Mouse (Mus musculus) liver, postnatal 0 days (tissue): ENCODE results near the gene Olfr458. TPM values are rescaled to one million over a fixed set of nuclear protein-coding genes. Genes with fewer than 3 reads are reported as not detected.

Experiments
- ATAC-seq: fragments of 200-750 bp; cut with Nextera tagmentation; 2 replicates; pipeline ENCODE4 v1.8.0; 2017; ENCODE audit warnings: mild to moderate bottlenecking, moderate library complexity
- DNase-seq: peaks from one replicate; pipeline ENCODE4 v3.0.0-alpha.2; 2016
- H3K27ac ChIP-seq: fragments of 300-500 bp; sonication (generic); 2 replicates; pipeline ENCODE4 v1.5.1; 2014; ENCODE audit warnings: antibody characterized with exemption, moderate library complexity, mild to moderate bottlenecking, low read depth
- H3K27me3 ChIP-seq: fragments of 300-500 bp; sonication (generic); 2 replicates; pipeline ENCODE4 v1.6.1; 2014; ENCODE audit warnings: low read length, control low read depth, mixed read lengths; ENCODE audit not compliant: insufficient read depth
- H3K36me3 ChIP-seq: fragments of 300-500 bp; sonication (generic); replicated peaks from 2 replicates; pipeline ENCODE4 v1.6.1; 2014; ENCODE audit warnings: mild to moderate bottlenecking, control low read depth, low read length, moderate library complexity, mixed read lengths; ENCODE audit not compliant: insufficient read depth
- H3K4me1 ChIP-seq: fragments of 300-500 bp; sonication (generic); 2 replicates; pipeline ENCODE4 v1.6.1; 2014; ENCODE audit warnings: antibody characterized with exemption, mild to moderate bottlenecking, control low read depth; ENCODE audit not compliant: insufficient read depth
- H3K4me2 ChIP-seq: fragments of 300-500 bp; sonication (generic); 2 replicates; pipeline ENCODE4 v1.6.1; 2014; ENCODE audit warnings: low read depth, mild to moderate bottlenecking, low read length, moderate library complexity, mixed read lengths
- H3K4me3 ChIP-seq: fragments of 300-500 bp; sonication (generic); 2 replicates; pipeline ENCODE4 v1.5.1; 2014; ENCODE audit warnings: low read depth, low read length
- H3K9ac ChIP-seq: fragments of 300-500 bp; sonication (generic); replicated peaks from 2 replicates; pipeline ENCODE4 v1.6.1; 2014; ENCODE audit warnings: mild to moderate bottlenecking, moderate library complexity
- H3K9me3 ChIP-seq: fragments of 300-500 bp; sonication (generic); 2 replicates; pipeline ENCODE4 v1.6.1; 2016; ENCODE audit warnings: mild to moderate bottlenecking, control low read depth, low read length, mixed read lengths
- CTCF ChIP-seq: sonication (generic); IDR thresholded peaks from 2 replicates; pipeline ENCODE4 v1.5.1; 2016; ENCODE audit warnings: antibody characterized with exemption, low read depth
- EP300 ChIP-seq: IDR thresholded peaks from 2 replicates; pipeline ENCODE4 v1.6.1; 2016; ENCODE audit warnings: antibody characterized with exemption, low read depth, mild to moderate bottlenecking
- WGBS: fragments of 180-500 bp; shearing (Covaris S2); extraction: QIAGEN DNeasy Blood & Tissue Kit; methylation state at CpG from one replicate; pipeline ENCODE4 v1.1.7; 2014; ENCODE audit not compliant: insufficient replicate concordance; 5-methylcytosine and 5-hydroxymethylcytosine counted together
- polyA plus RNA-seq: library from polyadenylated mRNA; unstranded; fragments of >200 nt; fragmentation: Nextera tagmentation; extraction: Ambion mirVana; gene quantifications from 2 replicates; pipeline ENCODE4 v1.2.1, GENCODE M21; 2015

The Olfr458 gene
- polyA plus RNA-seq, result not detected in 2 replicates

- Histone ChIP-seq H3K4me3 (no peak within 1 kb of the TSS), H3K4me2 (no peak within 1 kb of the TSS), H3K4me1 (no peaks in the 10 kb centered on the region), H3K36me3 (no peaks in the 10 kb centered on the region), H3K9ac (no peak within 1 kb of the TSS), H3K27ac (no peak within 1 kb of the TSS), H3K9me3 (no peaks in the 10 kb centered on the region), H3K27me3 (no peaks in the 10 kb centered on the region)
- DNase-seq (no peak), ATAC-seq (no peak)
- TF ChIP-seq EP300, result no peak
- no peak for TF ChIP-seq CTCF
- 63% methylated on average over 1 of the region's 1 CpGs for WGBS
Measured at GRCm38 (mm10) chr6:42465096-42465495, at the start of gene Olfr458. Gene Olfr458 (minus strand): TSS chr6:42465196.

- TF ChIP-seq CTCF (no peak), EP300 (no peak)
- Histone ChIP-seq H3K4me2 (no peak overlapping the region), H3K36me3 (no peaks in the 10 kb centered on the region), H3K4me3 (no peak overlapping the region), H3K9ac (no peak overlapping the region), H3K4me1 (no peaks in the 10 kb centered on the region), H3K27me3 (no peaks in the 10 kb centered on the region), H3K27ac (no peak overlapping the region), H3K9me3 (no peaks in the 10 kb centered on the region)
- DNase-seq, result no peak
- no peak for ATAC-seq
- 76% methylated on average over 1 of the region's 1 CpGs for WGBS
Measured at GRCm38 (mm10) chr6:42513461-42513860, 48.5 kb upstream of the Olfr458 start.

- ATAC-seq, result no peak
- H3K4me2 ChIP-seq, result no peak overlapping the region
- DNase-seq, result no peak
- no peaks in the 10 kb centered on the region for H3K9me3 ChIP-seq
- H3K4me3 ChIP-seq, result no peak overlapping the region
- H3K36me3 ChIP-seq, result no peaks in the 10 kb centered on the region
- no peaks in the 10 kb centered on the region for H3K4me1 ChIP-seq
- TF ChIP-seq CTCF, result no peak
- no peaks in the 10 kb centered on the region for H3K27me3 ChIP-seq
- no peak overlapping the region for H3K27ac ChIP-seq
- H3K9ac ChIP-seq, result no peak overlapping the region
Measured at GRCm38 (mm10) chr6:42509311-42509710, 44.3 kb upstream of the Olfr458 start.

- ATAC-seq (no peak), DNase-seq (no peak)
- TF ChIP-seq EP300, result no peak
- TF ChIP-seq CTCF, result no peak
- Histone ChIP-seq H3K36me3 (no peaks in the 10 kb centered on the region), H3K27ac (no peak overlapping the region), H3K4me2 (no peak overlapping the region), H3K27me3 (no peaks in the 10 kb centered on the region), H3K4me1 (no peaks in the 10 kb centered on the region), H3K4me3 (no peak overlapping the region), H3K9ac (no peak overlapping the region), H3K9me3 (no peaks in the 10 kb centered on the region)
- 75% methylated on average over 2 of the region's 2 CpGs for WGBS
Measured at GRCm38 (mm10) chr6:42503478-42503877, 38.5 kb upstream of the Olfr458 start.

- H3K36me3 ChIP-seq, result no peaks in the 10 kb centered on the region
- no peaks in the 10 kb centered on the region for H3K4me1 ChIP-seq
- H3K9ac ChIP-seq, result no peak overlapping the region
- DNase-seq, result no peak
- no peak for ATAC-seq
- TF ChIP-seq EP300 (no peak), CTCF (no peak)
- no peak overlapping the region for H3K27ac ChIP-seq
- WGBS, result 33% methylated on average over 1 of the region's 1 CpGs
- H3K27me3 ChIP-seq, result no peaks in the 10 kb centered on the region
- no peak overlapping the region for H3K4me2 ChIP-seq
- no peak overlapping the region for H3K4me3 ChIP-seq
- no peaks in the 10 kb centered on the region for H3K9me3 ChIP-seq
Measured at GRCm38 (mm10) chr6:42489731-42490130, 24.7 kb upstream of the Olfr458 start.

- Histone ChIP-seq H3K9ac (no peak within 1 kb of the TSS), H3K27ac (no peak within 1 kb of the TSS), H3K4me2 (no peak within 1 kb of the TSS), H3K36me3 (no peaks in the 10 kb centered on the region), H3K4me1 (no peaks in the 10 kb centered on the region), H3K27me3 (no peaks in the 10 kb centered on the region), H3K9me3 (no peaks in the 10 kb centered on the region), H3K4me3 (no peak within 1 kb of the TSS)
- ATAC-seq, result no peak
- DNase-seq, result no peak
- TF ChIP-seq CTCF (no peak), EP300 (no peak)
- 78% methylated on average over 1 of the region's 1 CpGs for WGBS
Measured at GRCm38 (mm10) chr6:42487114-42487513, 22.1 kb upstream of the Olfr458 start, which contains the start of gene Olfr456. Gene Olfr456 (minus strand): TSS chr6:42487214.

- H3K27me3 ChIP-seq, result no peaks in the 10 kb centered on the region
- H3K36me3 ChIP-seq, result no peaks in the 10 kb centered on the region
- no peak for ATAC-seq
- no peaks in the 10 kb centered on the region for H3K4me1 ChIP-seq
- TF ChIP-seq CTCF (no peak), EP300 (no peak)
- no peak for DNase-seq
- H3K9ac ChIP-seq, result no peak overlapping the region
- H3K4me3 ChIP-seq, result no peak overlapping the region
- no peaks in the 10 kb centered on the region for H3K9me3 ChIP-seq
- H3K4me2 ChIP-seq, result no peak overlapping the region
- no peak overlapping the region for H3K27ac ChIP-seq
Measured at GRCm38 (mm10) chr6:42484633-42485032, 19.6 kb upstream of the Olfr458 start.
